Mouse (Mus musculus) heart, adult 11 months (tissue): ENCODE data around the gene Slc1a4.

ENCODE experiments used
- DNase-seq: peaks from one replicate; pipeline ENCODE4 v3.0.0; 2022

Gene Slc1a4

DNA sequence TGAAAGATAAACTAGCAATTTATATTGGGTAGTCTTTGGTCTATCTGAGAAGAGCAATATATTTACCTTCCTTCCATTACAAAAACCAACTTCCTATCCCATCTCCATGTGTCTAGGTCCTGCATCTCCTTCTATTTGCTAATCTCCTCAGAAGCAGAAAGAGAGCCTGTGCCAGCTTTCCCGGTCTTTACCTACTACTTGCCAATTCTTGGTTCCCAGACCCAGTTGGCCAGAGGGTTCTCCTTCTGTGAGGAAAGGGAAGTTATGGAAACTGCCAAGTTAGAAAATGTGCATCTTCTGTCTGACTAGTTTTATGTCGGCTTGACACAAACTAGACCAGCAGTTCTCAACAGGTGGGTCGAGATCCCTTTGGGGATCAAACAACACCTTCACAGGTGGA, 8.5 kb downstream of the Slc1a4 start:
- no peak for DNase-seq

DNA sequence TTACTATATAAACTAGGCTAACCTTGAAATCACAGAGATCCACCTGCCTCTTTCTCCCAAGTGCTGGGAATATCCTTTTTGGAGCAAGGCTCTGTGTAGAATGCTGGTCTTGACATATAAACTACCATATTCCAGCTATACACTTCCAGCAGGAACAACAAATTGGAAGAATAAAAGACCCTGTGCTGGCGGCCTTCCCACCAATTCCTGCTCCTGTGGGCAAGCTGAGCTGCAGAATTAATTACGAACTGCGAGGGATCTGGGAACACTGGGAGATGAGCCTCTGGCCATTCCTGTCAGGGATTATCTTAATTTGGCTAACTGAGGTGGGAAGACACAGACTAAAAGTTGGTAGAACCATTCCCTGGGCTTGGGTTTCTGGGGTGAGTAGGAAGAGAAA, 10.1 kb downstream of the Slc1a4 start:
- peak; percentile 59 for DNase-seq

DNA sequence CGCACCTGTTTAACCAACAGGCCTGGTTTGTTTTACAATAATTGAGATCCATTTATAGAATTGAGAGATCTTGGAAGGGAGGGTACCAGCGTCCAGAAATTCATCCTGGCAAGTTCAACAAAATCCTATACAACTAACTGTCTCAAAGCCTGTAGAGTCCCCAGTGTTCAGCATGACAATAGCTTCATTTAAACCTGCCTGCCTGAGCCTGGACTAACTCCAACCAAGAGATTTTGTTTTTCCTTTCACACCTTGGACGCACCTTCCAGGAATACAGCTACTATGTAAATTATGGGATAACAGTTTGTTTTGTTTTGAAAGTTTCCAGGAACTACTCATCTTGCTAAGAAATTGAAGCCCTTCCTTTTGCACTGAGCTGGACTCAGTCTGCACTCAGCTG, 11.9 kb downstream of the Slc1a4 start:
- no peak for DNase-seq

DNA sequence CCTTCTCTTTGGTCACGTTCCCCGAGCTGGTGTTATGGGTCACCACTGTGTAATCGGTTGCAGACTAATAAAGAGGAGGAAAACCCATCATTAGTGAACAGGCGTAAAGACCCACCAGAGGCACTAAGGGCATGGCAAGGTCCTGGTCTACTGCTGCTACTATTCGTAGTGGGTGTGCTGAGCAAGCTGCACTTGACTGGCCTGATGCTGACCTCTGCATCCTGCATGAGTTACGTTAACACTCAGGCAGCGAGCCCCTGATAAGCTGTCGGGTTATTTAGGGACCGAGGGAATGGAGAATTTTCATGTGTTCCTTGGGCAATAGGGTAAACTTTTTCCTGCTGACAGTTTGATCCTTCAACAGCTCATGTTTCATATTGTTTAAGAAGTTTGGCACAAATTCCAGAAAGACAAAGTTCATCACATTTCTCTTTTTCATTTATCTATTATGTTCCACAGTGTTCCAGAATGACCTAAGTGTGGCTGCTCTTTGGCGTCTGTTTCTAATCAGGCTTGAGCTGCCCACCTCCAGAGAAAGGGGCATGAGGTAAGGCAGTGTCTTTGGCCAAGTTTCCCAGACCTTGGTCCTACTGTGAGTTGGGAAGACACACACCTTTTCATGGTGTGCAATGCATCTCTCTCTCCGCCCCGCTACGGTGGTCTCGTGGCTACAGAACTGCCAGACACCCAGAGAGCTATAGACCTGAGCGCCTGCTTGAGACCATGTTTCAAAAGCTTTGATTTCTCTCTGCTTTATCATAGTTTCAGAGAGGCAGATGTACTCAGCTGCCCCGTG, 13.7 kb downstream of the Slc1a4 start:
- DNase-seq: peak; percentile 79

DNA sequence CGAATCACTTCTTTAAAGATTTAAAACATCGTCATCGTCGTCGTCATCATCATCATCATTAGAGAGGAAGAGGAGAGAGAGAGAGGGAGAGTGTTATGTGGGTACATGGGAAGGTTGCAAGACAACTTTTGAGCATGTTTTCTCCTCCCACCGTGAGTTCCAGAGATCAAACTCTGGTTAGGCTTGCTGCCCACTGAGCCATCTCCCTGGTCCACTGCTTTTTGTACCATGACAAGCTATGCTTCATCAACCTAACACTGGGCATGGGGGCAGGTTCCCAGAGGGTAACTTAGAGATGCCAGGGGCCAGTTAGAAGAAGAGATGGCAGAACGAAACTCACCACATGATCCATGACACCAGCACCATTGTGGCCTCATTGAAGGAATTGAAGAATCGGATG, 18.9 kb downstream of the Slc1a4 start:
- DNase-seq: peak; percentile 56

DNA sequence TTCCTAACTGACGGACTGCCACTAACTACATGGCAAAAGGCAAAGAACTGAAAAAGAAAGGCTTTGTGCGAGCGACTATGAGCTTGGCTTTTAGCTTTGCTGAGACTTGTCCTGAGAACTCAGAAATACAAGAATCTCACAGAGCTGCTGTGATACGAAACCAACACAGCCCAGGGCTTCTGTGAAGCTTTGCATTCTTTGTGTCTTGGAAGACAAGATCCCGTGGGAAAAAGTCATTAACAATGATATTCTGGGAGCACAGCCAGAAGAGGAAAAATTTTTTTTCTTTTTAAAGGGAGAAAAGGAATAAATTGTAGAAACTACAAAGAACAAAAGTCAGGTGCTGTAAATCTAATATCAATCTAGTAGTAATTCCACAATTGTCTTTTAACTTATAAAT, 23.5 kb downstream of the Slc1a4 start:
- DNase-seq: peak; percentile 64

DNA sequence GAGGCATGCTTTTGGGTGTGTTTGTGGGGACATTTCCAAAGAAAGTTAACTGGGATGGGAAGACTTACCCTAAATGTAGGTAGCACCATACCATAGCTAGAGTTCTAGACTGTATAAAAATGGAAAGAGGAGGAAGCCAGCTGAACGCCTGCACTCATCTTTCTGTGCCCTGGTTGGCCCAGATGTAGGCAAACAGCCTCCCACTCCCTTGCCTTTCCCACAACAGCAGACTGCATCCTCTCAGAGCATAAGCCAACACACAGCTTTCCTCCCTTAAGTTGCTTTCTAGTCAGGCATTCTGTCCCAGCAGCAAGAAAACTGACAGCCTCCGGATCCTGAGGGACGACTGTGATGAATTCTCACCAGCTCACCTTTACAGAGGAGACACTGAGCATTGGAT, 25.1 kb downstream of the Slc1a4 start:
- DNase-seq: peak; percentile 40

DNA sequence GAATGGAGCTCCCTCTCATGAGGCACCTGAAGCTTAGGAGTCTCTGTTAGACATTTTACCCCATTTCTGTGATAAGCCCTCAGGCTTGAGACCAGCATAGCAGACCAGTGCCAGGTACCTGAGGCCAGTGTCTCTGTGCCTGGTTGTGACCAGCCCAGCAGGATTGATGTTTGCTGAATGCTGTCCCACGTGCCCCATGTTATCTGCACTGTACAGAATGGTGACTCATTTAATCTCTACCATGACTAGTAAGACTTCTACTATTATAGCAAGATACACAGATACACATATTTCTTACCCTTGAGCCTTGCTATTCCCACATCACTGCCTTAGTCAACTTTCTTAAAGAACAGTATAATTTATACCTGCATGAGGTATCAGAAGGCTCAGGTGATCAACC, 26.9 kb downstream of the Slc1a4 start:
- no peak for DNase-seq

DNA sequence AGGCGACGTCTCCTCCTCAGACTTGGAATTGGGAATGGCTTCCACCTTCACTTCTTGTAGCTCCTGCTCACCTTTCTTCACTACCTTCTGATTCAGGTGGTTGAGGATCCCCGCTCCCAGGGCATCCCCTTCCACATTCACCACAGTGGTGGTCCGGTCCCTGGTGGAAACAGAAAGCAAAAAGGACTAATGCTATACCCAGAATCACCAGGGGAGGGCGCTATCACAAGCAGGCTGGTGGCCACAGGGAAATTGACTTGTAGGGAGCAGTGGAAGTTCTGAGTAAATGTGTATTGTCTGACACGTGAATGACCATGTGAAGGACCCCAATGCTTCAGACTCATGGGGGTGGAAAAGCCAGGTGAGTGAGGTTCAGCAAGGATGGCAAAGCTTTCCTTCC, 28.2 kb downstream of the Slc1a4 start:
- peak; percentile 89 for DNase-seq

DNA sequence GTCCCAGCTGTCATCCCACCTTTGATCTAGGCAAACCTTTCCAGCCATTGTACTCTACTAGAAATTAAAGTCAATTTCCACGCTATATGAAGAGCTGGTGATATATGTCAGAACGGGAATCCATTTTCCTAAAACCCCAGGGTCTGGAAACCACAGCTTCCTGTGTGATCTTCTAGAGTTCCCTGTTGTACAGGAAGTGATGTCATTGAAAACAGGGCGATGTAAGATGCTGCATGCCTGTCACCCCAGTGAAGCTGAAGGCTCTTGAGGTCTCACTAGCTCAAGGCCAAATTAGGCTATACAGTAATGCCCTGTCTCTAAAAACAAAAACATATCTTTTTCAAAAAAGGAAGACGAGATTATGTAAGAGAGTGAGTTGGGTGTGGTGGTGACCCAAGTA, 31.2 kb downstream of the Slc1a4 start:
- DNase-seq: no peak

DNA sequence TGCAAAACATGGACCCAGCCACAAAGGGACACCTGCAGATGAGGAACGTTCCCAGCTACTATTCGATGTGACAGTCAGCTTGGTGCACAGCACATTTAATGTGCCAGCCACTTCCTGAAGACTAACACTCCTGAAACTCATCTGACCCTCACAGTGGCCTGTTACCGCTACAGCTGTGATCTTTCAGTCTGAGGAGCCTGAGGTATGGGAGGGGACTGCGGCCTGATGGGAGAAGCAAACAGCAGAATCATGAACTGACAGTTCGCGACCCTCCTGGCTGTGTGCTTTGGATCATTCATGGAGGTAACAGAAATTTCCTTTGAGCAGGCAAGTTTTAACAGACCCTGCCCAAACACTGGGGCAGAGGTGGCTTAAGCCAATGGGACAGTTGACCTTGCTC, 31.7 kb downstream of the Slc1a4 start:
- DNase-seq: no peak

DNA sequence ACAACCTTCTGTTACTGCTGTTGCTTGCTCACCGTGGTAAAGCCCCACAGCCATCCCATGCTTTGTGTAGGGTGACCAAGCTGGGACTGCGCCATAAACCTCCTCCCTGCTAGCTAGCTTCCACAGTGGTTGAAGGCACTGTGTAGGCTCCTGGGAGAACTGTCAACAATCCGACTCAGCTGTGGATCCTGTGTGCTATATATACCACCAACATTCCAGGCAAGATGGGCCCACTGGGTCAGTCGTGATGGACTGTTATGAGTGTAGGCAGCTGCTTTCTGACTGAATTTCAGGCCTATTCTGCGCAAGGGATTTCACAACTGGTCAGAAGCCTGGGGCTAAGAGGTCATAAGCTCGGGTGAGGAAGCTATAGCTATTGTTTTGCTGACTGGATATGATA, 32.6 kb downstream of the Slc1a4 start:
- no peak for DNase-seq

DNA sequence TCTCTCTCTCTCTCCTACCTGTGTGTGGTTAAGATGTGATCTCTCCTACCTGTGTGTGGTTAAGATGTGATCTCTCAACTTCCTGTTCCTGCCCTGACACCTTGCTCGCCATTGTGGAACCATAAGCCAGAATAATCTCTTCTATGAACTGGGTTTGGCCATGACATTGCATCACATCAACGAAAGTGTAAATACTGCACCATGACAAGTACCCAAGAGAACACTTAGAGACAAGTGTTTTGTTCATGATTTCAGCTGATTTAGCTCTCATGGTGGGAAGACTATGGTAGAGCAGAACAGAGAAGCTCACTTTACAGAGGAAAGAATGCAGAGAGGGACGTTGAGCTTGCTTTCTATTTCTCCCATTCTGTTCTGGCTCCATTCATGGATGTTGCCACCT, 48.0 kb downstream of the Slc1a4 start:
- DNase-seq: no peak

DNA sequence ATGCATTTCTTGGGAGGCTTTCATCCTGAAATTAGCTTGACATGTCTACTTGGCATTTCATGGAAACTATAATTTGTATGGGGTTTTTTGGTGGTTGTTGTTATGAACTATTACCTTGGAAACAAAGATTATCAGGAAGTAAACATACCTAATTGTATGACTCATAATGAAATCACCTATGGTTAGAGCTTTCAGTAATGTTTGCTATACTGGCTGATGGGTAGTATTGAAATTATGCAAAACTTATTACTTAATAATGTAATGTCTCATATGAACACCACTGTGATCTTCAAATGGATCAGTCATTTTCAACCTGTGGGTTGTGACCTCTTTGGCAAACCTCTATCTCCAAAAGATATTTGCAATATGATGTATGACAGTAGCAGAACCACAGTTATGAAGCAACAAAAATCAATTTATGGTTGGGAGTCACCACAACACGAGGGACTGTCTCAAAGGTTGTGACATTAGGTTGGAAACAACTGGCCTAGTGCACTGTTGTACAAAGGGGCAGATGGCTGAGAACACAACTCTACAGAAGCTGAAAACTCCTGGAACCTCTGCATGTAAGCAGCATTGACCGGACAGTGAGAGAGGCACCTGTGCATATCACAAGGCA, 49.8 kb downstream of the Slc1a4 start:
- no peak for DNase-seq

DNA sequence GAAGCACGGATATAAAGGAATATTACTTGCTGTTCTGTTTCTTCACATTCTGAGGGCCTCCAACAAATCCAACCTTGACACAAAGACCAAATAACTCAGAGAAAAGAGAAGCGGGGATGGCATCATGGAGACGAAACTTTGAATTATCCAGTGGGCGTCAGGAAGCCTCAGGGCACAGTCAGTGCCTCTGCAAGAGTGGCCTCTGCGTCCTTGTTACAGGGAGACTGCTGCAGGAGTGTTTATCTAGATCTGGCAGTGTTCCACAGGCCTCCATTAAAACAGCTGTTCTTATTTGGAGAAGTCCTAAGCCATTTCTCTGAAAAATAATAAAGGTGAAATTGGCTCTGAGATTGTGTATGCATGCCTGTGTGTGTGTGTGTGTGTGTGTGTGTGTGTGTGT, 51.5 kb downstream of the Slc1a4 start:
- DNase-seq: no peak

DNA sequence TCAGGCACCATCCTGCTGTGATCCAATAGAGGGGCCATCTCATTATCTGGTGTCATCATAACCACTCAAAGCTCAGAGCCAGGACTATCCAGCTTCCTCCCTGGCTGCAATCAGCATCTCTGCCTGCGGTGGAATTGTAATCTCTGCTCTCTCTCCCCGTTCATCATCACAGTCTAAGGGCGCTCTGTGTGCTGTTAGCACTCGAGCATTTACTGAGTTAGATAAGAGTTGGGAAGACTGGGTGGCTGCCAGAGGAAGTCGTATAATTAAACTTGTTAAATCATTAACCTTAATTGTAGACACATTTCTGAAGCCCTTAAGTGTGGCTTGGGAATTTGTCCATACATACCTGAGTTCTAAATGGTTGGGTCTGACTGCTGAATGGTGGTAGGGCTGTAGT, 53.8 kb downstream of the Slc1a4 start:
- DNase-seq: no peak

DNA sequence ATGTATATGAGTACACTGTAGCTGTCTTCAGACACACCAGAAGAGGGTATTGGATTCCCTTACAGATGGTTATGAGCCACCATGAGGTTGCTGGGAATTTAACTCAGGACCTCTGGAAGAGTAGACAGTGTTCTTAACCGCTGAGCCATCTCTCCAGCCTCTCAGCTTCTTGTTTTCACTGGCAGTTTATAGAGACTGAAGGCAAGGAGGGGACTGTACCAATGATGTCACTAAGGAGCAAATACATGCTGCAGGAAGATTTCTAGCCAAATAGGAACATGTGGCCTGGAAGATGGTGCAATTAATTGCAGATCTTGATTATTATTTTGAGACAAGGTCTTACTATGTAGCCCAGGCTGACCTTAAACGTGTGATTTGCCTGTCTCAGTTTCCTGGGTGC, 55.4 kb downstream of the Slc1a4 start:
- no peak for DNase-seq

DNA sequence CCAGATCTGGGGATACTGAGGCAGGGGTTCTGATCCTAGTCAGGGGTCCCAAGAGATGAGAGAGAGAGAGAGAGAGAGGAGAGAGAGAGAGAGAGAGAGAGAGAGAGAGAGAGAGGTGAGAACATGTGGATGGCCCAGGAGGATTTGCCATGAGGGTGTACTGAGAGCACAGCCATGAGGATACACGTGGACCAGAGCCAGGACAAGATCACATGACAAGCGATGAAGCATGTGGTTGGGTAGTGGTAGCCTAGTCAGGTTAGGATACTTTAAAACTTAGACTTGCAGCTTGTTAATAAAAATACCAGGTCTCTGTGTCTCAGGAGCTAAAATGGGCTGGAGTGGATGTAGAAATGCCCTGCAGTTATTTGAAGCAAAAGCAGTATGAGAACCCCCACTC, 56.5 kb downstream of the Slc1a4 start:
- DNase-seq: no peak

DNA sequence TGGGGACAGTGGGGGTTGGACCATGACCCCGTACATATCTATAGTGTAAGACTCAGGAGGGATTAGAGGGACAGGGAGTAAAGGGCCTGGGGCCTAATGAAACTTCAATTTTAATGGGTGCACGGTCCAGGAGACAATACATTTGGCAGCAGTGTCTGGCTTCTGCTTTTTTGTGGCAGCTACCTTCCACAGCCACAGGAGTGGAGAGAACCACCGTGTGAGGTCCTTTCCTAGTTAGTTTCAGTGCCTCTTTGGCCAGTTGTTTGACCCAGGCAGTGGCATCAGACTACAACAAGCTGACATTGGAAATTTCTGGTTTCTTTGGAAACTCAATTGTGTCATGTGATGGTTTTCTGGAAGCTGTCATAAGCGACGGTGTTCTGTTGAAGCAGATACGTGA, 62.6 kb downstream of the Slc1a4 start:
- no peak for DNase-seq

DNA sequence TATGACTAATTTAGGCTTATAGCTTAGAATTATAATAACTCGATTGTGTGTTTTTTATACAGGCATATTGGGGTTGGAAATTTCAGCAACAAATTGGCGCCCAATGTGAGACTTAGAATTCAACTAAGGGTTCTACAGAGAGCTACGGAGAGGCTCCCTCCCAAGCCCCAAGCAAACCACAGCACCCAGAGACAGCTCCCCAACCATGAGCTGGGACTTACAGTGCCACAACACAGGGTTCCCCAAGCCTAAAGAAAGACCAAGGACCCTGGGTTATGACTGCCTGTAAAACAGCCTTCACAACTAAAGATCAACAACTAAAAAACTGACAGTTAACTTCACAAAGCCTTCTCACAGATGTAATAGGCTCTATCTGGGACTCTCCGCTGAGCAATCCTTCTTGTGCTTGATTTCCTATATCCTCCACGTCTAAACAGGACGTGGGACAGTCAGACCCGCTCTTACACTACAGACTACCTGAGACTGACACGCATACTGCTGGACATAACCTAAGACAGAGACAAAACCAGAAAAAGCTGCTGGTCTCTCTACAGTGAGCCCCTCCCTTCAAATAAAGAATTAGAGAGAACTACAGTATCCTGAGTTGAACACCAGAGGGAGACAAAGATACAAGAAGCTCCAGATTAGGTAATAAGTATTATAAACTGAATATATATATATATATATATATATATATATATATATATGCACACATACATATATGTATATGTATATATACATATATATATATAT, 69.7 kb downstream of the Slc1a4 start:
- DNase-seq: peak; percentile 63

DNA sequence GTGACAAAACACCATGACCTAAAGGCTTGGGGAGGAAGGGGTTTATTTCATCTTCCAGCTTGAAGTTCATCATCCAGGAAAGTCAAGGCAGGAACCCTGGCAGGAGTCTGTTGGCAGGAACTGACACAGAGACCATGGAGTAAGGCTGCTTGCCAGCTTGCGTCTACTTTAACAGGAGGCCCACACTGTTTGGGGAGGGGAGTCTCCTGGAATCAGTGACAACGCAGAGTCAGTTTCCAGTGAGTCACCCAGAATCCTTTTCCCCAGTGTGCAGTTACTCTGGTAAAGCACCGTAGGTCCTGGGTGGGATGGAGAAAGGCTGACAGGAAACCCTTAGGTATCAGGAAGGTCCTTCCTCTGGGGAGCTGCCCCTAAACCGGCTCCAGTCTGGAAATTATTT, 77.7 kb downstream of the Slc1a4 start:
- DNase-seq: peak; percentile 58

DNA sequence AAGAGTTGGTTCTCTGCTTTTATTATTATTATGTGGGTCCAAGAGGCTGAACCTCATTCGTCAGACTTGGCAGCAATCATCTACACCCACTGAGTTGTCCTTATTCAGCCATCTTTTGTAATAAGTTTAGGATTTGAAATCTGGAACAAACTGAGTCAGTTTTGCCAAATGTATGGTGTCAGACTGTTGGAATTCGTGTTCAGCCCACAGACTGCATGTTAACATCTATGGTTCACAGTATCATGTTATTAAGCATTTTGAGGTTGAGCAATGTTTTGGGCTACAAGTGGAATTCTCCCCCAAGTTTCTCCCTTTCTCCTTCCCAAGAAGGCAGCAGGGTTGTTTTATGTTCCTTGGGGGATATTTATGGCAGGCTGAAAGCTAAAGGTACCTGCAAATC, 79.4 kb downstream of the Slc1a4 start:
- DNase-seq: peak; percentile 44
